Mouse (Mus musculus): ENCODE results near the gene Nfam1. TPM values are rescaled to one million over a fixed set of nuclear protein-coding genes. Genes with fewer than 3 reads are reported as not detected.
"Not testable (repeated sequence)": the region's sequence is repeated elsewhere in the genome, so short reads cannot be mapped to it uniquely, and the experiment has no call there.

Nfam1 gene
- 0.67 and 0.80 TPM in 2 replicates for polyA plus RNA-seq (2012; rRNA removed)

- Histone ChIP-seq H3K4me3 (replicated peaks; ENCODE audit: insufficient read depth, low read depth, low read length) (no peak within 1 kb of the TSS), H3K4me1 (ENCODE audit: control insufficient read depth, insufficient read depth, low read length) (peaks cover 18% of the 10 kb centered on the region), H3K27ac (ENCODE audit: insufficient read depth, low read length) (no peak within 1 kb of the TSS), H3K27me3 (ENCODE audit: control insufficient read depth, insufficient read depth, low read length) (no peaks in the 10 kb centered on the region; the same call in 1 of the 2 replicates)
- 48% methylated on average over 17 of the region's 17 CpGs for WGBS
- DNase-seq: no peak
- TF ChIP-seq POLR2A (IDR thresholded peaks at IDR 0.05; ENCODE audit: borderline replicate concordance, insufficient read depth, low read length): no peak
- no peak for TF ChIP-seq CTCF (IDR thresholded peaks at IDR 0.05; ENCODE audit: borderline replicate concordance, insufficient read depth, low read depth, low read length)
These were observed at the start of gene Nfam1 for GRCm38 (mm10) chr15:83032981-83033541. Nfam1 (minus strand) TSS chr15:83033306.

- no peak for DNase-seq
- 70% methylated on average over 27 of the region's 27 CpGs for WGBS
These were observed 42.8 kb upstream of the Nfam1 start for GRCm38 (mm10) chr15:83075607-83076525.

DNA sequence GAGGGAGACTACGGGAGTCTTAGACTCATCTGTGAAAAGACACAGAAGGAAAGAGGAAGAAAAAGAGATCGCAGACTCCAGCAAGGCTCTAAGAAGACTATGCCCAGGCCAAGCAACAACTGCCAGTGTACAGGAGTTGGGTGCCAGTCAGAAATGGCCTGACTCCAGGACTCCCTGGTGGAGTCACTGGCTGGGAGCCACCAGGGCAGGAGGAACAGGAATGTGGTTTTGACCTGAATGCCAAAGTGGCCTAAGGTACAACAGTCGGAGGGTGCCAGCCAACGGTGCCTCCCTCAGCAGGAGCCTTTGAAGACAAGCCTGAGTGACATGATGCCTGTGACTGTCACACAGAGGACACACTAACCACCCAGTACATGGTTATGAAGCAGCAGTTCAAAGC is 41.1 kb upstream of the Nfam1 start:
- no peak overlapping the region for H3K4me3 ChIP-seq (replicated peaks; ENCODE audit: insufficient read depth, low read depth, low read length)
- DNase-seq: peak in 1 of 2 experiments; percentile 17
- no peak overlapping the region for H3K27ac ChIP-seq (ENCODE audit: insufficient read depth, low read length)
- no peaks in the 10 kb centered on the region for H3K4me1 ChIP-seq (ENCODE audit: control insufficient read depth, insufficient read depth, low read length)
- 23% methylated on average over 4 of the region's 4 CpGs for WGBS
- H3K27me3 ChIP-seq (ENCODE audit: control insufficient read depth, insufficient read depth, low read length): no peaks in the 10 kb centered on the region
- TF ChIP-seq CTCF (IDR thresholded peaks at IDR 0.05; ENCODE audit: borderline replicate concordance, insufficient read depth, low read depth, low read length): no peak

More at GRCm38 (mm10) chr15:83075607-83076525, 42.8 kb upstream of the Nfam1 start:
- no peaks in the 10 kb centered on the region for H3K4me1 ChIP-seq (ENCODE audit: control insufficient read depth, insufficient read depth, low read length)
- H3K4me3 ChIP-seq (replicated peaks; ENCODE audit: insufficient read depth, low read depth, low read length): no peak overlapping the region
- H3K27ac ChIP-seq (ENCODE audit: insufficient read depth, low read length): no peak overlapping the region
- H3K27me3 ChIP-seq (ENCODE audit: control insufficient read depth, insufficient read depth, low read length): no peaks in the 10 kb centered on the region
- TF ChIP-seq POLR2A (IDR thresholded peaks at IDR 0.05; ENCODE audit: borderline replicate concordance, insufficient read depth, low read length) (no peak), CTCF (IDR thresholded peaks at IDR 0.05; ENCODE audit: borderline replicate concordance, insufficient read depth, low read depth, low read length) (no peak)

GRCm38 (mm10) chr15:83071752-83072151 is 38.6 kb upstream of the Nfam1 start:
- Histone ChIP-seq H3K27ac (ENCODE audit: insufficient read depth, low read length) (no peak overlapping the region), H3K27me3 (ENCODE audit: control insufficient read depth, insufficient read depth, low read length) (no peaks in the 10 kb centered on the region), H3K4me3 (replicated peaks; ENCODE audit: insufficient read depth, low read depth, low read length) (no peak overlapping the region), H3K4me1 (ENCODE audit: control insufficient read depth, insufficient read depth, low read length) (no peaks in the 10 kb centered on the region)
- WGBS: 90% methylated on average over 5 of the region's 5 CpGs
- TF ChIP-seq POLR2A (IDR thresholded peaks at IDR 0.05; ENCODE audit: borderline replicate concordance, insufficient read depth, low read length) (no peak), CTCF (IDR thresholded peaks at IDR 0.05; ENCODE audit: borderline replicate concordance, insufficient read depth, low read depth, low read length) (no peak)
- DNase-seq: no peak

GRCm38 (mm10) chr15:83070942-83071341 is 37.8 kb upstream of the Nfam1 start:
- Histone ChIP-seq H3K27me3 (ENCODE audit: control insufficient read depth, insufficient read depth, low read length) (no peaks in the 10 kb centered on the region), H3K4me1 (ENCODE audit: control insufficient read depth, insufficient read depth, low read length) (no peaks in the 10 kb centered on the region), H3K4me3 (replicated peaks; ENCODE audit: insufficient read depth, low read depth, low read length) (no peak overlapping the region), H3K27ac (ENCODE audit: insufficient read depth, low read length) (no peak overlapping the region)
- no peak for DNase-seq
- 36% methylated on average over 3 of the region's 3 CpGs for WGBS
- TF ChIP-seq CTCF (IDR thresholded peaks at IDR 0.05; ENCODE audit: borderline replicate concordance, insufficient read depth, low read depth, low read length): no peak
- no peak for TF ChIP-seq POLR2A (IDR thresholded peaks at IDR 0.05; ENCODE audit: borderline replicate concordance, insufficient read depth, low read length)

GRCm38 (mm10) chr15:83068270-83068669 is 35.2 kb upstream of the Nfam1 start:
- DNase-seq: no peak
- no peak overlapping the region for H3K27ac ChIP-seq (ENCODE audit: insufficient read depth, low read length)
- no peaks in the 10 kb centered on the region for H3K4me1 ChIP-seq (ENCODE audit: control insufficient read depth, insufficient read depth, low read length)
- H3K4me3 ChIP-seq (replicated peaks; ENCODE audit: insufficient read depth, low read depth, low read length): no peak overlapping the region
- H3K27me3 ChIP-seq (ENCODE audit: control insufficient read depth, insufficient read depth, low read length): no peaks in the 10 kb centered on the region
- 97% methylated on average over 5 of the region's 5 CpGs for WGBS
- TF ChIP-seq CTCF (IDR thresholded peaks at IDR 0.05; ENCODE audit: borderline replicate concordance, insufficient read depth, low read depth, low read length) (no peak), POLR2A (IDR thresholded peaks at IDR 0.05; ENCODE audit: borderline replicate concordance, insufficient read depth, low read length) (no peak)

- Histone ChIP-seq H3K27ac (ENCODE audit: insufficient read depth, low read length) (no peak overlapping the region), H3K27me3 (ENCODE audit: control insufficient read depth, insufficient read depth, low read length) (no peaks in the 10 kb centered on the region), H3K4me1 (ENCODE audit: control insufficient read depth, insufficient read depth, low read length) (no peaks in the 10 kb centered on the region), H3K4me3 (replicated peaks; ENCODE audit: insufficient read depth, low read depth, low read length) (no peak overlapping the region)
- DNase-seq: peak; percentile 39 to 42
- TF ChIP-seq CTCF (IDR thresholded peaks at IDR 0.05; ENCODE audit: borderline replicate concordance, insufficient read depth, low read depth, low read length) (no peak), POLR2A (IDR thresholded peaks at IDR 0.05; ENCODE audit: borderline replicate concordance, insufficient read depth, low read length) (no peak)
- WGBS: 5% methylated on average over 4 of the region's 4 CpGs
These were observed 32.4 kb upstream of the Nfam1 start for GRCm38 (mm10) chr15:83065543-83065942.

DNA sequence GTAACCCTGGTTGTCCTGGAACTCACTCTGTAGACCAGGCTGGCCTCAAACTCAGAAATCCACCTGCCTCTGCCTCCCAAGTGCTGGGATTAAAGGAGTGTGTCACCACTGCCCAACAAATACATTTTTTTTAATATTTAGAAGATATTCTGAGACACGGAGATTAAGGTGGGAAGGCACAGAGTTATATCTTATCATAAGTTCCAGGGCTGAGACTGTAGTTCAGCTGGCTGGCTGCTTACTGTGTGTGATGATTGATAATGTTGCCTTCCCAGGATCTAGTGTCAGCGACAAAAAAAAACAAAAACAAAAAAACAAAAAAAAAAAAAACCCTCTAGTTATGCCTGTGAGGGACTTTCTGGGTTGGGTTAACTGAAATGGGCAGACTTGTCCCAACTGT is 29.5 kb upstream of the Nfam1 start:
- H3K27ac ChIP-seq (ENCODE audit: insufficient read depth, low read length); H3K4me3 ChIP-seq (replicated peaks; ENCODE audit: insufficient read depth, low read depth, low read length); H3K4me1 ChIP-seq (ENCODE audit: control insufficient read depth, insufficient read depth, low read length); DNase-seq; H3K27me3 ChIP-seq (ENCODE audit: control insufficient read depth, insufficient read depth, low read length): not testable (repeated sequence)
- 91% methylated on average over 2 of the region's 2 CpGs for WGBS
